Mouse (Mus musculus) lung, embryonic 15.5 days (tissue): Measurements from ENCODE around the gene Disc1. TPM values are rescaled to one million over a fixed set of nuclear protein-coding genes. Genes with fewer than 3 reads are reported as not detected.

Experiments used
- ATAC-seq: fragments of 200-750 bp; cut with Nextera tagmentation; 2 replicates; pipeline ENCODE4 v1.8.0; 2017; ENCODE audit warnings: moderate number of reproducible peaks, borderline replicate concordance; ENCODE audit not compliant: low FRiP score, low TSS enrichment; ENCODE audit errors: extremely low read depth
- H3K27ac ChIP-seq: fragments of 300-500 bp; sonication (generic); 2 replicates; pipeline ENCODE4 v1.5.1; 2015; ENCODE audit warnings: moderate library complexity, mild to moderate bottlenecking, inconsistent platforms
- H3K27me3 ChIP-seq: fragments of 300-500 bp; sonication (generic); 2 replicates; pipeline ENCODE4 v1.6.1; 2015; ENCODE audit warnings: inconsistent platforms
- H3K36me3 ChIP-seq: fragments of 300-500 bp; sonication (generic); 2 replicates; pipeline ENCODE4 v1.6.1; 2015; ENCODE audit warnings: inconsistent platforms
- H3K4me1 ChIP-seq: fragments of 300-500 bp; sonication (generic); 2 replicates; pipeline ENCODE4 v1.6.1; 2015; ENCODE audit warnings: inconsistent platforms
- H3K4me2 ChIP-seq: fragments of 300-500 bp; sonication (generic); 2 replicates; pipeline ENCODE4 v1.6.1; 2015; ENCODE audit warnings: inconsistent platforms, mild to moderate bottlenecking, moderate library complexity
- H3K4me3 ChIP-seq: fragments of 300-500 bp; sonication (generic); 2 replicates; pipeline ENCODE4 v1.5.1; 2015; ENCODE audit warnings: mild to moderate bottlenecking, inconsistent platforms
- H3K9ac ChIP-seq: fragments of 300-500 bp; sonication (generic); 2 replicates; pipeline ENCODE4 v1.6.1; 2015; ENCODE audit warnings: inconsistent platforms
- H3K9me3 ChIP-seq: fragments of 300-500 bp; sonication (generic); 2 replicates; pipeline ENCODE4 v1.6.1; 2016; ENCODE audit warnings: inconsistent platforms
- WGBS: fragments of 180-500 bp; shearing (Covaris S2); methylation state at CpG from one replicate; pipeline ENCODE4 v1.1.7; 2015; 5-methylcytosine and 5-hydroxymethylcytosine counted together
- polyA plus RNA-seq: library from polyadenylated mRNA; unstranded; fragments of >200 nt; fragmentation: Nextera tagmentation; extraction: Ambion mirVana; gene quantifications from 2 replicates; pipeline ENCODE4 v1.2.1, GENCODE M21; 2015

The Disc1 gene
- polyA plus RNA-seq, 1 experiment from 2014 or later, result 3.0 TPM

GRCm38 (mm10) chr8:125230526-125231131, 176.6 kb downstream of the Disc1 start:
- 81% methylated on average over 5 of the region's 5 CpGs for WGBS
- ATAC-seq, result no peak
- H3K36me3 ChIP-seq, result no peaks in the 10 kb centered on the region
- H3K4me2 ChIP-seq, result no peak overlapping the region
- no peak overlapping the region for H3K27ac ChIP-seq
- H3K9ac ChIP-seq, result no peak overlapping the region
- no peak overlapping the region for H3K4me3 ChIP-seq
- H3K4me1 ChIP-seq, result peaks cover 19% of the 10 kb centered on the region
- H3K27me3 ChIP-seq, result no peaks in the 10 kb centered on the region
- H3K9me3 ChIP-seq, result no peaks in the 10 kb centered on the region

- Histone ChIP-seq H3K27me3 (no peaks in the 10 kb centered on the region), H3K9ac (no peak overlapping the region), H3K9me3 (no peaks in the 10 kb centered on the region), H3K4me1 (peaks cover 15% of the 10 kb centered on the region), H3K4me3 (no peak overlapping the region), H3K27ac (no peak overlapping the region), H3K36me3 (no peaks in the 10 kb centered on the region), H3K4me2 (no peak overlapping the region)
- 66% methylated on average over 9 of the region's 9 CpGs for WGBS
- ATAC-seq, result no peak
These were observed 178.7 kb downstream of the Disc1 start for GRCm38 (mm10) chr8:125232724-125233123.

- 18% methylated on average over 22 of the region's 22 CpGs for WGBS
These were observed 182.2 kb downstream of the Disc1 start for GRCm38 (mm10) chr8:125235898-125236835.

GRCm38 (mm10) chr8:125240763-125241162, 186.8 kb downstream of the Disc1 start:
- Histone ChIP-seq H3K4me2 (no peak overlapping the region), H3K36me3 (no peaks in the 10 kb centered on the region), H3K4me3 (no peak overlapping the region), H3K9ac (no peak overlapping the region), H3K4me1 (peaks cover 35% of the 10 kb centered on the region), H3K27ac (no peak overlapping the region), H3K9me3 (no peaks in the 10 kb centered on the region), H3K27me3 (no peaks in the 10 kb centered on the region)
- WGBS, result 54% methylated on average over 4 of the region's 4 CpGs
- no peak for ATAC-seq

More at GRCm38 (mm10) chr8:125235898-125236835, 182.2 kb downstream of the Disc1 start:
- peak overlapping the region; percentile 45 for H3K4me2 ChIP-seq
- 0 out of 2 replicates have a peak overlapping the region, but pooled peaks have one; percentile 8 for H3K27ac ChIP-seq
- H3K9me3 ChIP-seq, result no peaks in the 10 kb centered on the region
- H3K4me3 ChIP-seq, result 0 out of 2 replicates have a peak overlapping the region, but pooled peaks have one; percentile 1
- ATAC-seq, result peak; percentile 66; the same call in 1 of the 2 replicates
- no peaks in the 10 kb centered on the region for H3K27me3 ChIP-seq
- peaks cover 22% of the 10 kb centered on the region for H3K4me1 ChIP-seq
- H3K36me3 ChIP-seq, result no peaks in the 10 kb centered on the region
- H3K9ac ChIP-seq, result no peak overlapping the region; the same call in 1 of the 2 replicates

GRCm38 (mm10) chr8:125242382-125242781, 188.4 kb downstream of the Disc1 start:
- Histone ChIP-seq H3K27ac (no peak overlapping the region), H3K9ac (no peak overlapping the region), H3K4me3 (no peak overlapping the region), H3K36me3 (no peaks in the 10 kb centered on the region), H3K27me3 (no peaks in the 10 kb centered on the region), H3K4me2 (no peak overlapping the region), H3K4me1 (peaks cover 24% of the 10 kb centered on the region; the same call in 1 of the 2 replicates), H3K9me3 (no peaks in the 10 kb centered on the region)
- WGBS, result 15% methylated on average over 10 of the region's 10 CpGs
- ATAC-seq, result peak; percentile 50; the same call in 1 of the 2 replicates

- H3K9me3 ChIP-seq, result no peaks in the 10 kb centered on the region
- no peak overlapping the region for H3K27ac ChIP-seq
- H3K27me3 ChIP-seq, result no peaks in the 10 kb centered on the region
- WGBS, result 21% methylated on average over 4 of the region's 4 CpGs
- H3K9ac ChIP-seq, result no peak overlapping the region
- H3K4me3 ChIP-seq, result no peak overlapping the region
- no peaks in the 10 kb centered on the region for H3K36me3 ChIP-seq
- no peak overlapping the region for H3K4me2 ChIP-seq
- ATAC-seq, result peak; percentile 33; the same call in 1 of the 2 replicates
- peaks cover 24% of the 10 kb centered on the region; the same call in 1 of the 2 replicates for H3K4me1 ChIP-seq
These were observed 188.9 kb downstream of the Disc1 start for GRCm38 (mm10) chr8:125242921-125243320.

GRCm38 (mm10) chr8:125246737-125247292, 192.8 kb downstream of the Disc1 start:
- H3K4me1 ChIP-seq, result peaks cover 14% of the 10 kb centered on the region; the same call in 1 of the 2 replicates
- no peak overlapping the region for H3K4me3 ChIP-seq
- H3K9me3 ChIP-seq, result no peaks in the 10 kb centered on the region
- no peaks in the 10 kb centered on the region for H3K27me3 ChIP-seq
- ATAC-seq, result no peak
- H3K36me3 ChIP-seq, result no peaks in the 10 kb centered on the region
- WGBS, result 34% methylated on average over 7 of the region's 7 CpGs
- H3K27ac ChIP-seq, result no peak overlapping the region
- H3K4me2 ChIP-seq, result no peak overlapping the region
- no peak overlapping the region for H3K9ac ChIP-seq

GRCm38 (mm10) chr8:125247349-125247748, 193.4 kb downstream of the Disc1 start:
- no peaks in the 10 kb centered on the region for H3K9me3 ChIP-seq
- H3K4me2 ChIP-seq, result no peak overlapping the region
- H3K27me3 ChIP-seq, result no peaks in the 10 kb centered on the region
- 3% methylated on average over 1 of the region's 1 CpGs for whole genome bisulfite sequencing
- H3K36me3 ChIP-seq, result no peaks in the 10 kb centered on the region
- H3K4me1 ChIP-seq, result peaks cover 9% of the 10 kb centered on the region; the same call in 1 of the 2 replicates
- no peak overlapping the region for H3K4me3 ChIP-seq
- no peak overlapping the region for H3K9ac ChIP-seq
- H3K27ac ChIP-seq, result no peak overlapping the region
- ATAC-seq, result no peak

GRCm38 (mm10) chr8:125252946-125253345, 199.0 kb downstream of the Disc1 start:
- no peaks in the 10 kb centered on the region for H3K9me3 ChIP-seq
- 94% methylated on average over 4 of the region's 4 CpGs for WGBS
- H3K4me3 ChIP-seq, result no peak overlapping the region
- H3K27ac ChIP-seq, result 0 out of 2 replicates have a peak overlapping the region, but pooled peaks have one; percentile 89
- no peaks in the 10 kb centered on the region for H3K36me3 ChIP-seq
- no peaks in the 10 kb centered on the region for H3K27me3 ChIP-seq
- no peak for ATAC-seq
- peaks cover 22% of the 10 kb centered on the region for H3K4me1 ChIP-seq
- no peak overlapping the region for H3K9ac ChIP-seq
- no peak overlapping the region for H3K4me2 ChIP-seq

GRCm38 (mm10) chr8:125253505-125254180, 199.6 kb downstream of the Disc1 start:
- Histone ChIP-seq H3K4me2 (peak overlapping the region; percentile 80), H3K27ac (peak overlapping the region; percentile 89), H3K4me3 (peak overlapping the region; percentile 40), H3K9ac (0 out of 2 replicates have a peak overlapping the region, but pooled peaks have one; percentile 39), H3K27me3 (no peaks in the 10 kb centered on the region), H3K36me3 (no peaks in the 10 kb centered on the region), H3K4me1 (peaks cover 22% of the 10 kb centered on the region), H3K9me3 (no peaks in the 10 kb centered on the region)
- peak; percentile 67 for ATAC-seq
- WGBS, result 35% methylated on average over 10 of the region's 10 CpGs
